In the genomic region with DNA sequence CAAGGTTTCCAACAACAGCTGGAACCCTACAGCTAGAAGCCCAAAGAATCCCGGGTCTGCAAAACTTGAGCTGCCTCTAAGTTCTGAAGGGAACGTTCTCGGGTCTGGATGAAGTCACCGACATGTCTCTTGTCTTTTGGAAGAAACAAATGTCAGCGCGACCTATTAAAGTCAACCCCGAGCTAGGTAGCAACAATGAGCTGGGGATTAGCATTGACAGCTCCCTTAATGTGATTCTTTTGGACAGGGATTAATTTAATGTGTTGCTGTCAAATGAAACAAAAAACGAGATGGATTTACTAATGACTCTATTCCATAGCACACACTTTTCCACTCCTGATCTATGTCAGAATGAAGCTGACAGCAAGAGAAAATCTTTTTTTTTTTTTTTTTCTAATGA, we compare ENCODE assay signal across 14 mouse cellular contexts. TPM values are rescaled to one million over a fixed set of nuclear protein-coding genes. Genes with fewer than 3 reads are reported as not detected.
A peak's percentile ranks its signal among the peaks of the same experiment; 100 is the strongest.
DNase-seq lines count a peak whose midpoint lies in the region; ATAC-seq and TF ChIP-seq lines count a peak whose summit lies in the region.
"Had no signal": no experiment of that assay in that cellular context is flagged by ENCODE, and none has a peak within 500 bp of the region (broad histone marks: within the 10 kb centered on the region; RNA-seq: fewer than 3 reads in every experiment).

No protein-coding gene starts in this region.

- no peak for TF ChIP-seq POLR2A in MEL (IDR thresholded peaks at IDR 0.05; ENCODE audit: control insufficient read depth in 1 of 2, insufficient read depth in 1 of 2, low read depth in 1 of 2, low read length in 2 of 2, poor library complexity in 1 of 2)

- H3K4me1 ChIP-seq in heart, embryonic 12.5 days (replicated peaks): peaks cover 14% of the 10 kb centered on the region
- H3K4me1 ChIP-seq in MEL (ENCODE audit: control insufficient read depth in 1 of 2, insufficient read depth in 2 of 2, low read length in 2 of 2): peaks cover 6 to 8% of the 10 kb centered on the region in 2 experiments
- peaks cover 20% of the 10 kb centered on the region for H3K4me1 ChIP-seq in forebrain, embryonic 12.5 days
- H3K4me1 ChIP-seq in midbrain, embryonic 11.5 days (ENCODE audit: control insufficient read depth, insufficient read depth, low read length): peaks cover 8% of the 10 kb centered on the region; the same call in 1 of the 2 replicates

- DNase-seq in heart, postnatal 36 days: no peak
- DNase-seq in MEL (ENCODE audit: low read depth, low spot score): peak; percentile 15
- peak; percentile 89 for DNase-seq in midbrain, embryonic 11.5 days (ENCODE audit: low spot score, missing footprints)
- no peak for DNase-seq in frontal cortex, postnatal 10 days (ENCODE audit: low spot score in 2 of 2)
- no peak for DNase-seq in adrenal gland, adult 18-20 months (ENCODE audit: low spot score in 2 of 2)
- no peak for DNase-seq in left cerebral cortex, postnatal 14 days (ENCODE audit: low spot score in 2 of 2)
- DNase-seq: adrenal gland, postnatal 36 days; B cell, adult 2 months; cerebellum, adult 9-10 months had no signal

- H3K27me3 ChIP-seq in heart, embryonic 12.5 days (replicated peaks): no peaks in the 10 kb centered on the region
- no peaks in the 10 kb centered on the region for H3K27me3 ChIP-seq in MEL (ENCODE audit: control insufficient read depth in 1 of 2, insufficient read depth in 2 of 2, low read length in 2 of 2)
- 0 out of 2 replicates have a peak, but pooled peaks cover 11% of the 10 kb centered on the region for H3K27me3 ChIP-seq in forebrain, embryonic 12.5 days
- peaks cover 37% of the 10 kb centered on the region for H3K27me3 ChIP-seq in midbrain, embryonic 11.5 days (ENCODE audit: control insufficient read depth, insufficient read depth, low read length)

- H3K79me2 ChIP-seq in MEL (ENCODE audit: control insufficient read depth, insufficient read depth, low read length, poor library complexity): no peaks in the 10 kb centered on the region

- H3K9ac ChIP-seq in heart, embryonic 12.5 days: no peak overlapping the region
- no peak overlapping the region for H3K9ac ChIP-seq in MEL (ENCODE audit: control insufficient read depth, low read depth, low read length, poor library complexity, severe bottlenecking)
- no peak overlapping the region for H3K9ac ChIP-seq in forebrain, embryonic 12.5 days
- H3K9ac ChIP-seq in midbrain, embryonic 11.5 days (ENCODE audit: low read length): no peak overlapping the region

- peak overlapping the region; percentile 42 for H3K4me2 ChIP-seq in heart, embryonic 12.5 days
- H3K4me2 ChIP-seq in forebrain, embryonic 12.5 days: peak overlapping the region; percentile 95
- H3K4me2 ChIP-seq in midbrain, embryonic 11.5 days: peak overlapping the region; percentile 87; the same call in 1 of the 2 replicates

- no peak for TF ChIP-seq CTCF in MEL (IDR thresholded peaks at IDR 0.05 in 2 of 3, conservative IDR thresholded peaks at IDR 0.05 in 1 of 3; ENCODE audit: control insufficient read depth in 1 of 3, insufficient read depth in 1 of 3, low read depth in 2 of 3, low read length in 3 of 3, poor library complexity in 1 of 3, severe bottlenecking in 1 of 3)

- no peak for ATAC-seq in heart, embryonic 12.5 days (ENCODE audit: insufficient number of reproducible peaks, low FRiP score)
- ATAC-seq in forebrain, embryonic 12.5 days (ENCODE audit: low FRiP score): no peak
- ATAC-seq in midbrain, embryonic 11.5 days (ENCODE audit: low FRiP score): peak; percentile 62
- ATAC-seq: inflammation-experienced regulatory T-cells, adult 6 months; Patski had no signal

- intact Hi-C loops in heart, postnatal 36 days (cut with DNase I): no loop called here
- intact Hi-C loops in left cerebral cortex, postnatal 14 days (cut with DNase I): no loop called here

- no peak for TF ChIP-seq RAD21 in MEL (IDR thresholded peaks at IDR 0.05; ENCODE audit: low read depth, low read length)

- no peak for TF ChIP-seq EP300 in MEL (IDR thresholded peaks at IDR 0.05; ENCODE audit: low read depth in 1 of 2, low read length in 2 of 2)

- H3K36me3 ChIP-seq in heart, embryonic 12.5 days: no peaks in the 10 kb centered on the region
- H3K36me3 ChIP-seq in MEL (ENCODE audit: control insufficient read depth in 1 of 2, insufficient read depth in 2 of 2, low read length in 2 of 2): peaks cover 0 to 14% of the 10 kb centered on the region in 2 experiments; a peak in 2 of 4 replicates
- H3K36me3 ChIP-seq in forebrain, embryonic 12.5 days (replicated peaks): no peaks in the 10 kb centered on the region
- no peaks in the 10 kb centered on the region for H3K36me3 ChIP-seq in midbrain, embryonic 11.5 days (ENCODE audit: control insufficient read depth, insufficient read depth, low read length)

- 14% methylated on average over 8 of the region's 8 CpGs for WGBS in heart, embryonic 12.5 days
- 3% methylated on average over 8 of the region's 8 CpGs for WGBS in forebrain, embryonic 12.5 days
- WGBS in midbrain, embryonic 11.5 days: 5% methylated on average over 8 of the region's 8 CpGs

- no peaks in the 10 kb centered on the region for H3K9me3 ChIP-seq in heart, embryonic 12.5 days (replicated peaks)
- H3K9me3 ChIP-seq in MEL (replicated peaks; ENCODE audit: insufficient read depth, low read length): no peaks in the 10 kb centered on the region
- no peaks in the 10 kb centered on the region for H3K9me3 ChIP-seq in forebrain, embryonic 12.5 days
- H3K9me3 ChIP-seq in midbrain, embryonic 11.5 days (ENCODE audit: control insufficient read depth, low read length): no peaks in the 10 kb centered on the region

- no peak overlapping the region for H3K4me3 ChIP-seq in heart, embryonic 12.5 days
- H3K4me3 ChIP-seq in MEL (ENCODE audit: control insufficient read depth in 1 of 2, insufficient read depth in 1 of 2, low read depth in 2 of 2, low read length in 2 of 2): no peak overlapping the region; a peak in 1 of 4 replicates
- no peak overlapping the region for H3K4me3 ChIP-seq in forebrain, embryonic 12.5 days (replicated peaks)
- no peak overlapping the region for H3K4me3 ChIP-seq in midbrain, embryonic 11.5 days (ENCODE audit: low read depth, low read length)

- peak overlapping the region; percentile 51; the same call in 1 of the 2 replicates for H3K27ac ChIP-seq in heart, embryonic 12.5 days (ENCODE audit: poor library complexity, severe bottlenecking)
- H3K27ac ChIP-seq in MEL (ENCODE audit: control insufficient read depth, low read depth, low read length): no peak overlapping the region
- H3K27ac ChIP-seq in forebrain, embryonic 12.5 days: no peak overlapping the region
- H3K27ac ChIP-seq in midbrain, embryonic 11.5 days (ENCODE audit: low read depth, low read length): no peak overlapping the region
- H3K27ac ChIP-seq: macrophage had no signal

TF ChIP-seq in MEL, 35 proteins besides CTCF, POLR2A, EP300 and RAD21:
- TF ChIP-seq POLR2AphosphoS2 (IDR thresholded peaks at IDR 0.05; ENCODE audit: low read length): no peak
- TF ChIP-seq ZNF384 (IDR thresholded peaks at IDR 0.05; ENCODE audit: low read depth, low read length): peak; percentile 57; the same call in 1 of the 2 replicates

RNA-seq across cellular contexts. Expression of a gene that starts 27.5 kb away (rescaled TPM):
- 41.8 and 44.6 TPM in 2 replicates for polyA plus RNA-seq in heart, embryonic 12.5 days (2016; fragmentation: Nextera tagmentation; extraction: Ambion mirVana)
- 10 to 100 TPM; 46.8 to 49.4 TPM for total RNA-seq in heart, postnatal 36 days (2021)
- total RNA-seq in MEL (2012; rRNA removed): 31.2 and 35.8 TPM in 2 replicates
- polyA plus RNA-seq in MEL (2012; ENCODE audit: insufficient read depth in 1 of 2, insufficient read length in 2 of 2, low read depth in 1 of 2, low replicate concordance in 2 of 2, missing spikeins in 1 of 2): 10 to 100 TPM in 1 of 2 experiments, not detected in 1; 54.2 TPM
- 45.1 and 47.5 TPM in 2 replicates for polyA plus RNA-seq in forebrain, embryonic 12.5 days (2016; fragmentation: Nextera tagmentation; extraction: Ambion mirVana)
- polyA plus RNA-seq in midbrain, embryonic 11.5 days (2014; fragmentation: Nextera tagmentation; extraction: Ambion mirVana): 42.4 and 44.5 TPM in 2 replicates
- total RNA-seq in adrenal gland, adult 18-20 months (2021): 10 to 100 TPM; 40.4 to 41.0 TPM
- total RNA-seq in left cerebral cortex, postnatal 14 days (2021): 10 to 100 TPM; 44.4 to 52.2 TPM

Comparison
In these comparisons a context has a peak if more than half of its experiments do, and no peak if none do; other contexts are left out.
1. H3K4me2 ChIP-seq: peak in every context shown above with its lines; median percentile 95 in forebrain, embryonic 12.5 days; 87 in midbrain, embryonic 11.5 days; 42 in heart, embryonic 12.5 days.
2. DNase-seq: peak in MEL (single experiment) and midbrain, embryonic 11.5 days (single experiment); none in heart, postnatal 36 days (0 of 2), frontal cortex, postnatal 10 days (0 of 2), adrenal gland, adult 18-20 months (0 of 2) and left cerebral cortex, postnatal 14 days (0 of 2).